ENCODE assay signal across 10 mouse cellular contexts in genomic region chr19:46619001-46619400, GRCm38 (mm10). TPM values are rescaled to one million over a fixed set of nuclear protein-coding genes. Genes with fewer than 3 reads are reported as not detected.
DNase-seq lines count a peak whose midpoint lies in the region; ATAC-seq and TF ChIP-seq lines count a peak whose summit lies in the region.
"Had no signal": no experiment of that assay in that cellular context is flagged by ENCODE, and none has a peak within 500 bp of the region (broad histone marks: within the 10 kb centered on the region; RNA-seq: fewer than 3 reads in every experiment).

No protein-coding gene starts in this region.

- no peak for TF ChIP-seq CTCF in liver, adult 2 months (IDR thresholded peaks at IDR 0.05; ENCODE audit: low read depth, low read length)

- WGBS in liver, adult 2 months: 18% methylated on average over 19 of the region's 19 CpGs
- 64% methylated on average over 19 of the region's 19 CpGs for WGBS in liver, embryonic 12.5 days (ENCODE audit: insufficient replicate concordance)
- 22% methylated on average over 19 of the region's 19 CpGs for WGBS in heart, embryonic 15.5 days

- no peaks in the 10 kb centered on the region for H3K27me3 ChIP-seq in liver, adult 2 months (ENCODE audit: control insufficient read depth, insufficient read depth, low read length)
- no peaks in the 10 kb centered on the region for H3K27me3 ChIP-seq in liver, embryonic 12.5 days (replicated peaks)
- H3K27me3 ChIP-seq in heart, embryonic 15.5 days: no peaks in the 10 kb centered on the region
- H3K27me3 ChIP-seq: limb, embryonic 12.5 days had no signal

- peaks cover 63% of the 10 kb centered on the region for H3K79me2 ChIP-seq in liver, adult 2 months (ENCODE audit: control insufficient read depth, insufficient read depth, low read length)

- TF ChIP-seq POLR2A in liver, adult 2 months (IDR thresholded peaks at IDR 0.05; ENCODE audit: extremely low read depth, insufficient read depth, low read length): no peak

- no peak overlapping the region for H3K4me3 ChIP-seq in liver, adult 2 months (ENCODE audit: insufficient read depth, low read depth, low read length)
- H3K4me3 ChIP-seq in liver, embryonic 12.5 days: no peak overlapping the region
- no peak overlapping the region for H3K4me3 ChIP-seq in heart, embryonic 15.5 days
- H3K4me3 ChIP-seq: limb, embryonic 12.5 days had no signal

- H3K27ac ChIP-seq in liver, adult 2 months (replicated peaks; ENCODE audit: insufficient read depth, low read depth, low read length): peak overlapping the region; percentile 1
- H3K27ac ChIP-seq in liver, embryonic 12.5 days: no peak overlapping the region
- H3K27ac ChIP-seq in heart, embryonic 15.5 days: peak overlapping the region; percentile 74
- H3K27ac ChIP-seq: limb, embryonic 12.5 days had no signal

- no peak overlapping the region for H3K9ac ChIP-seq in liver, adult 2 months (ENCODE audit: low read depth, low read length)
- no peak overlapping the region for H3K9ac ChIP-seq in liver, embryonic 12.5 days
- H3K9ac ChIP-seq in heart, embryonic 15.5 days: peak overlapping the region; percentile 18; the same call in 1 of the 2 replicates
- H3K9ac ChIP-seq: limb, embryonic 12.5 days had no signal

- DNase-seq in cerebellum, adult 11-12 months: peak; percentile 33
- no peak for DNase-seq in cerebellum, adult 11 months
- DNase-seq in liver, adult 2 months (ENCODE audit: extremely low read depth, low read depth, low spot score): peak; percentile 76
- peak; percentile 37 for DNase-seq in adrenal gland, postnatal 25 days
- no peak for DNase-seq in spleen, adult 18-20 months
- DNase-seq in embryo, embryonic 10.5 days (ENCODE audit: low spot score): no peak

- no peak for ATAC-seq in liver, embryonic 12.5 days
- no peak for ATAC-seq in heart, embryonic 15.5 days (replicated peaks; ENCODE audit: insufficient number of reproducible peaks, insufficient read depth, low FRiP score, low read depth)

- no peaks in the 10 kb centered on the region for H3K9me3 ChIP-seq in liver, embryonic 12.5 days (replicated peaks)
- H3K9me3 ChIP-seq in heart, embryonic 15.5 days (replicated peaks): no peaks in the 10 kb centered on the region
- H3K9me3 ChIP-seq: limb, embryonic 12.5 days had no signal

- peaks cover 8% of the 10 kb centered on the region; the same call in 1 of the 2 replicates for H3K36me3 ChIP-seq in liver, adult 2 months (ENCODE audit: control insufficient read depth, insufficient read depth, low read length)
- H3K36me3 ChIP-seq in liver, embryonic 12.5 days: peaks cover 21% of the 10 kb centered on the region
- 0 out of 2 replicates have a peak, but pooled peaks cover 4% of the 10 kb centered on the region for H3K36me3 ChIP-seq in heart, embryonic 15.5 days

- peaks cover 41% of the 10 kb centered on the region for H3K4me1 ChIP-seq in liver, adult 2 months (ENCODE audit: control insufficient read depth, insufficient read depth, low read length)
- H3K4me1 ChIP-seq in liver, embryonic 12.5 days: peaks cover 81% of the 10 kb centered on the region
- peaks cover 81% of the 10 kb centered on the region for H3K4me1 ChIP-seq in heart, embryonic 15.5 days (replicated peaks)

- no peak overlapping the region for H3K4me2 ChIP-seq in liver, embryonic 12.5 days
- H3K4me2 ChIP-seq in heart, embryonic 15.5 days: peak overlapping the region; percentile 11
- H3K4me2 ChIP-seq: limb, embryonic 12.5 days had no signal

RNA-seq across cellular contexts. Expression of gene Wbp1l, which starts 20.1 kb away (rescaled TPM):
- total RNA-seq in liver, adult 2 months (2014; rRNA removed): 66.7 and 90.9 TPM in 2 replicates
- polyA plus RNA-seq in liver, adult 2 months (2012; rRNA removed): 140 and 169 TPM in 2 replicates
- polyA plus RNA-seq in liver, embryonic 12.5 days (2016; fragmentation: Nextera tagmentation; extraction: Ambion mirVana): 24.4 and 24.9 TPM in 2 replicates
- total RNA-seq in adrenal gland, postnatal 25 days (2021): 154 and 189 TPM in 2 replicates
- polyA plus RNA-seq in heart, embryonic 15.5 days (2015; fragmentation: Nextera tagmentation; extraction: Ambion mirVana): 51.6 and 58.6 TPM in 2 replicates

RNA-seq across cellular contexts. Expression of gene Sfxn2, which starts 45.8 kb away (rescaled TPM):
- total RNA-seq in liver, adult 2 months (2014; rRNA removed): 33.8 and 34.6 TPM in 2 replicates
- polyA plus RNA-seq in liver, adult 2 months (2012; rRNA removed): 13.9 and 15.1 TPM in 2 replicates
- polyA plus RNA-seq in liver, embryonic 12.5 days (2016; fragmentation: Nextera tagmentation; extraction: Ambion mirVana): 18.5 and 18.9 TPM in 2 replicates
- 8.0 and 12.7 TPM in 2 replicates for total RNA-seq in adrenal gland, postnatal 25 days (2021)
- polyA plus RNA-seq in heart, embryonic 15.5 days (2015; fragmentation: Nextera tagmentation; extraction: Ambion mirVana): 8.8 and 10.9 TPM in 2 replicates

RNA-seq across cellular contexts. Expression of gene Arl3, which starts 46.0 kb away (rescaled TPM):
- 21.9 and 25.1 TPM in 2 replicates for total RNA-seq in liver, adult 2 months (2014; rRNA removed)
- polyA plus RNA-seq in liver, adult 2 months (2012; rRNA removed): 8.7 and 12.7 TPM in 2 replicates
- 37.2 and 38.4 TPM in 2 replicates for polyA plus RNA-seq in liver, embryonic 12.5 days (2016; fragmentation: Nextera tagmentation; extraction: Ambion mirVana)
- 50.3 and 61.0 TPM in 2 replicates for total RNA-seq in adrenal gland, postnatal 25 days (2021)
- 86.9 and 91.8 TPM in 2 replicates for polyA plus RNA-seq in heart, embryonic 15.5 days (2015; fragmentation: Nextera tagmentation; extraction: Ambion mirVana)

RNA-seq across cellular contexts. Expression of gene Cyp17a1, which starts 54.0 kb away (rescaled TPM):
- total RNA-seq in liver, adult 2 months (2014; rRNA removed): 106 and 193 TPM in 2 replicates
- 85.1 and 113 TPM in 2 replicates for polyA plus RNA-seq in liver, adult 2 months (2012; rRNA removed)
- 0.06 TPM in 1 of 2 replicates, not detected in the other for polyA plus RNA-seq in liver, embryonic 12.5 days (2016; fragmentation: Nextera tagmentation; extraction: Ambion mirVana)
- total RNA-seq in adrenal gland, postnatal 25 days (2021): 1.2 and 1.9 TPM in 2 replicates
- 0.89 and 1.2 TPM in 2 replicates for polyA plus RNA-seq in heart, embryonic 15.5 days (2015; fragmentation: Nextera tagmentation; extraction: Ambion mirVana)
- polyA plus RNA-seq: C2C12; limb, embryonic 12.5 days had no signal

Comparison
In these comparisons a context has a peak if more than half of its experiments do, and no peak if none do; other contexts are left out.
1. DNase-seq: peak in cerebellum, adult 11-12 months (single experiment), liver, adult 2 months (single experiment) and adrenal gland, postnatal 25 days (single experiment); none in cerebellum, adult 11 months (single experiment), spleen, adult 18-20 months (0 of 2) and embryo, embryonic 10.5 days (single experiment).